Mouse (Mus musculus) forebrain, embryonic 14.5 days (tissue): ENCODE data around the gene Treml2. TPM values are rescaled to one million over a fixed set of nuclear protein-coding genes. Genes with fewer than 3 reads are reported as not detected.
"Not testable (repeated sequence)": the region's sequence is repeated elsewhere in the genome, so short reads cannot be mapped to it uniquely, and the experiment has no call there.

ENCODE experiments used
- ATAC-seq: fragments of 200-750 bp; cut with Nextera tagmentation; 2 replicates; pipeline ENCODE4 v1.8.0; 2017; ENCODE audit warnings: mild to moderate bottlenecking, moderate library complexity
- DNase-seq: peaks from one replicate; pipeline ENCODE4 v3.0.0-alpha.2; 2015; ENCODE audit warnings: low spot score
- H3K27ac ChIP-seq: fragments of 300-500 bp; sonication (generic); 2 replicates; pipeline ENCODE4 v1.5.1; 2014; ENCODE audit warnings: low read depth, mild to moderate bottlenecking, control low read depth, low read length, moderate library complexity
- H3K27me3 ChIP-seq: fragments of 300-500 bp; sonication (generic); replicated peaks from 2 replicates; pipeline ENCODE4 v1.6.1; 2014; ENCODE audit warnings: low read length, control low read depth, mixed read lengths; ENCODE audit not compliant: control insufficient read depth, insufficient read depth
- H3K36me3 ChIP-seq: fragments of 300-500 bp; sonication (generic); 2 replicates; pipeline ENCODE4 v1.6.1; 2014; ENCODE audit warnings: low read length, control low read depth; ENCODE audit not compliant: control insufficient read depth, insufficient read depth
- H3K4me1 ChIP-seq: fragments of 300-500 bp; sonication (generic); 2 replicates; pipeline ENCODE4 v1.6.1; 2014; ENCODE audit warnings: antibody characterized with exemption, low read length, control low read depth; ENCODE audit not compliant: control insufficient read depth, insufficient read depth
- H3K4me2 ChIP-seq: fragments of 300-500 bp; sonication (generic); 2 replicates; pipeline ENCODE4 v1.6.1; 2014; ENCODE audit warnings: mild to moderate bottlenecking, control low read depth, low read length
- H3K4me3 ChIP-seq: fragments of 300-500 bp; sonication (generic); 2 replicates; pipeline ENCODE4 v1.5.1; 2014; ENCODE audit warnings: low read depth, low read length, control low read depth
- H3K9ac ChIP-seq: fragments of 300-500 bp; sonication (generic); 2 replicates; pipeline ENCODE4 v1.6.1; 2014; ENCODE audit warnings: mild to moderate bottlenecking, low read length, control low read depth, moderate library complexity
- H3K9me3 ChIP-seq: fragments of 300-500 bp; sonication (generic); replicated peaks from 2 replicates; pipeline ENCODE4 v1.6.1; 2016; ENCODE audit warnings: low read length, control low read depth, mixed read lengths; ENCODE audit not compliant: control insufficient read depth
- WGBS: fragments of 180-500 bp; shearing (Covaris S2); extraction: QIAGEN DNeasy Blood & Tissue Kit; methylation state at CpG from one replicate; pipeline ENCODE4 v1.1.7; 2014; 5-methylcytosine and 5-hydroxymethylcytosine counted together
- polyA plus RNA-seq: library from polyadenylated mRNA; unstranded; fragments of >200 nt; fragmentation: Nextera tagmentation; extraction: Ambion mirVana; gene quantifications from 2 replicates; pipeline ENCODE4 v1.2.1, GENCODE M21; 2014

Gene Treml2
- polyA plus RNA-seq, 1 experiment from 2014 or later = not detected

DNA sequence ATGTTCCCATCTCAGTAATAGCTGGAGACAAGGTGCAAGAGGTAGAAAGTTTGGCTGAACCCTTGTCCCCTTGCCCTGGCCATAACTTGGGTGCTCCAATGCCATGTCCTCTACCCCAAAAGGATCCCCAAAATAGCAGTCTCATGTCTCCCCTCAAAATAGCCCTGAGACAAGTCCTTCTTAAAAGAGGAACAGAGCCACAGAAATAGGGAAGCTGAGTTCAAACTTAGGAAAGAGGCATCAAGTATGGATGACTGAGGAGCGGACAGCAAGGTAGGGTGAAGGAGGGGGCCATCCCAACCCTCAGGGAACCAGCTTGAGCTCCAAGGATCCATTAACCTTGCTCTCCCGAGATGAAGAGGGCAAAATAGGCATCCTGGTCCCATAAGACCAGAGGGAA, 48.0 kb downstream of the Treml2 start:
- Histone ChIP-seq H3K4me1 (no peaks in the 10 kb centered on the region), H3K9ac (no peak overlapping the region), H3K4me2 (no peak overlapping the region), H3K27ac (no peak overlapping the region), H3K36me3 (no peaks in the 10 kb centered on the region), H3K9me3 (no peaks in the 10 kb centered on the region), H3K27me3 (no peaks in the 10 kb centered on the region), H3K4me3 (no peak overlapping the region)
- DNase-seq (no peak), ATAC-seq (no peak)
- 86% methylated on average over 2 of the region's 2 CpGs for WGBS

DNA sequence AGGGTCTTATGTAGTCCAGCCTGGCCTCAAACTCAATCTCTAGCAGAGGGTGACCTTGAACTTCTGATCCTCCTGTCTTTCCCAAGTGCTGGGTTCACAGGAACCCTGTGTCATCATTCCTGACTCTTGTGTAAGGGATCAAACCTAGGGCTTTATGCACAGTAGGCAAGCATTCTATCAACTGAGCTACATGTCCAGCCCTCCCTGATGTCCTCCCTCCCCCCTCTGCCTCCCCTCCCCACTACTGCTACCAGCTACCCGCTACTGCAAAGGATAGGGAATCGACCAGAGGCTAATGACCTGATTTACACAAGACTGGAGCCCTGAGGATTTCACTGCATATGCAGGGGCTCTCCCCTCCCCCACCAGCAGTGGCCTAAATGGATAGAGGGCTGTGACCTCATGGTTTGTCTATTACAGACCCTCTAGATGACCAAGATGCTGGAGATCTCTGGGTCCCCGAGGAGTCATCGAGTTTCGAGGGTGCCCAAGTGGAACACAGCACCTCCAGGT, 51.4 kb downstream of the Treml2 start:
- H3K4me3 ChIP-seq = no peak overlapping the region
- ATAC-seq (no peak), DNase-seq (no peak)
- no peaks in the 10 kb centered on the region for H3K27me3 ChIP-seq
- WGBS = 63% methylated on average over 5 of the region's 5 CpGs
- H3K36me3 ChIP-seq = no peaks in the 10 kb centered on the region
- no peak overlapping the region for H3K4me2 ChIP-seq
- H3K9ac ChIP-seq = no peak overlapping the region
- no peaks in the 10 kb centered on the region for H3K9me3 ChIP-seq
- H3K4me1 ChIP-seq = no peaks in the 10 kb centered on the region
- no peak overlapping the region for H3K27ac ChIP-seq

DNA sequence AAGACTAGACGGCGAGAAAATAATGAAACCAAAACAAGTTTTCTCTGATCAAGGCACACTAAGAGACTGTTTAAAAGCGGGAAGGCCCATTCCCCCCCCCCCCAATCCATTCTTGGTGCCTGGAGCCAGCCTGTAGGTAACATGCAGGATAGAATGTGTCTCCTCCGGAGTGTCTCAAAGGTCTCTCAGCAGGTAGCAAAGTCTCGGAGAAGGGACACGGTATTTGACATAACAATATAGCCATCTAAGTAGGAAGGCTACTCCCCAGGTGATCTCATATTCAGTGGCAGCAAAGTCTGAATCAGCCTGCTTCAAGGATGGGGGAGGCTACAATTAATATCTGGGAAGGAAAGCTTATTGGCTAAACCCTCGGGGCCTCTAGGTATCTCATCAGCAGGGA, 53.7 kb downstream of the Treml2 start:
- not testable (repeated sequence) for H3K27ac ChIP-seq, H3K9ac ChIP-seq, DNase-seq, H3K9me3 ChIP-seq, H3K27me3 ChIP-seq, H3K4me3 ChIP-seq, H3K4me2 ChIP-seq, H3K36me3 ChIP-seq, H3K4me1 ChIP-seq, ATAC-seq
- WGBS = 65% methylated on average over 7 of the region's 7 CpGs

DNA sequence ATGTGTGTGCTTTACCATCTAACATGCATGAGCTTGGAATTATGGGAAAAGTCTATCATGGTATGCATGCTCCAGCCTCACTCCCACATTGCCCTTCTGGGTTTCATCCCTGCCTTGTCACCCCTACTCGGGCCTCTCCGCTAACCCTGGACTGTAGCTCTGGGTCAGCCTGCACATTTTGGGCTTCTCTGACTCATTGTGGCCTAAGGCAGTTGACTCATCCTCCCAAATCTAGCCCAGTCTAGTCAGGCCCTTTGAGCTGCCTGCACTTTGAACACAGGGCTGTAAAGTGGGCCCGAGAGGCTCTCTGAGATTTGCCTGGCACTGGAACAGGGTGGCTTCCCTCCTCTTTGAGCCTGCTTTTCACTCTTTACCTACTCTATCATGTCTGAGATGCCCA, 56.5 kb downstream of the Treml2 start:
- Histone ChIP-seq H3K36me3 (no peaks in the 10 kb centered on the region), H3K4me1 (no peaks in the 10 kb centered on the region), H3K27ac (no peak overlapping the region), H3K9ac (no peak overlapping the region), H3K9me3 (no peaks in the 10 kb centered on the region), H3K27me3 (no peaks in the 10 kb centered on the region), H3K4me2 (no peak overlapping the region), H3K4me3 (no peak overlapping the region)
- ATAC-seq = no peak
- 95% methylated on average over 3 of the region's 3 CpGs for WGBS
- DNase-seq = no peak

DNA sequence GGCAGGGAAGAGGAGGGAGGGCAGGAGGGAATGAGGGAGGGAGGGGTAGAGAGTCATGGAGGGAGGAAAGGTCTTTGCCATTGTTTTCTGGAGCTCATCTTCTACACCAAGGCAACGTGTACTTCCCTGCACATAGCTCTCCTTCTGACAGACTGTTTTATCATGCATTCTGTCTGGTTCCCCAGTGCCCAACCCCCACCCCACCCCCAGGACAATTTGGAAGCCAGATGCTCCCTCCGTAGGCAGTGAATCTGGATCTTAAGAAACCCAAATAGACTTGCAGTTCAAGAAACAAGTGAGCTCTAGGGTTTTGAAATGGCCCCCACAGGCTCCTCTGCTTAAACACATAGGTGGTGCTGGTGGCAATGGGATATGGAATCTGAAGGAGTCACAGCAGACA, 58.6 kb downstream of the Treml2 start:
- no peak overlapping the region for H3K4me3 ChIP-seq
- no peak overlapping the region for H3K9ac ChIP-seq
- H3K36me3 ChIP-seq = no peaks in the 10 kb centered on the region
- H3K9me3 ChIP-seq = no peaks in the 10 kb centered on the region
- no peaks in the 10 kb centered on the region for H3K27me3 ChIP-seq
- ATAC-seq = no peak
- 60% methylated on average over 2 of the region's 2 CpGs for WGBS
- no peaks in the 10 kb centered on the region for H3K4me1 ChIP-seq
- no peak overlapping the region for H3K27ac ChIP-seq
- H3K4me2 ChIP-seq = no peak overlapping the region
- DNase-seq = no peak

DNA sequence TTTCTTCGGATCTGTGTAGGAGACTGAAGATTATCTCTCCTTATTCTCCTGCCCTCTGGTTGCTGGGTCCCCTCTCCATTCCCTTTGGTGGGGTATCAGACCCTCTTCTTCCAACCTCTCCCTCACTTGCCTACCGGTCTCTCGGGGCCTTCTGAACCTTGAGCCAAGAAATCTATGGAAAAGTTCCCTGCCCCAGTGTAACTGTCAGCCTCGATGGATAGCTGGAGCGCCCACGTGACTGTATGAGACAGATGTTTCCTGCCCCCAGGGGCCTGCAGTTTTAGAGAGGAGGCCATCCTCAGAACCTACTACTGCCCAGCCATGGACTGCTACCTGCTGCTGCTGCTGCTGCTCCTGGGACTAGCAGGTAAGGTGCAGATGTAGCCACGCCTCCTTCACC, 60.3 kb downstream of the Treml2 start, which contains the start of gene Treml1:
Gene Treml1, plus strand, starts transcription at position 301 of the 400 bp plus-strand sequence.
- no peak for DNase-seq
- Histone ChIP-seq H3K36me3 (no peaks in the 10 kb centered on the region), H3K4me1 (no peaks in the 10 kb centered on the region), H3K4me2 (no peak within 1 kb of the TSS), H3K9me3 (no peaks in the 10 kb centered on the region), H3K9ac (no peak within 1 kb of the TSS), H3K27ac (no peak within 1 kb of the TSS), H3K27me3 (no peaks in the 10 kb centered on the region), H3K4me3 (no peak within 1 kb of the TSS)
- ATAC-seq = no peak
- 87% methylated on average over 7 of the region's 7 CpGs for WGBS

DNA sequence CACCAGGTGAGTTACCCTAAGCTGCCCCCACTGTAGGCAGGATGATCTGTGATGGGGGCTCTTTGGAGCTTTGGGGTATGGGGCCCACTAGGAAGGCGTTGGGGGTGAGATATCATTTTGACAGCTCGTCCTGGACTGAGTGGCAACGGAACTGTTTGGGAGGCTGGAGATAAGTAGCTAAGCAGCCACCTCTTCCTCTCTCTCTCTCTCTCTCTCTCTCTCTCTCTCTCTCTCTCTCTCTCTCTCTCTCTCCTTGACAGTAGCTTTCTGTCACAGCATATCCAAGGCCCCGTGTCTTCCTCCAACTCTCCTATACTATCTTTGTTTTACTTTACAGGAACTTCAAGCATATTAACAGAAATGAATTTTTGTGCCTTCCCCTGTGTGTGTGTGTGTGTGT, 61.2 kb downstream of the Treml2 start:
- Histone ChIP-seq H3K9me3 (no peaks in the 10 kb centered on the region), H3K27ac (no peak overlapping the region), H3K4me3 (no peak overlapping the region), H3K36me3 (no peaks in the 10 kb centered on the region), H3K27me3 (no peaks in the 10 kb centered on the region), H3K9ac (no peak overlapping the region), H3K4me2 (no peak overlapping the region), H3K4me1 (no peaks in the 10 kb centered on the region)
- WGBS = 83% methylated on average over 4 of the region's 4 CpGs
- no peak for ATAC-seq
- DNase-seq = no peak

Other genes with a start within 250 kb of the Treml2 start
- gene 1700067P10Rik, start 210.2 kb upstream of the Treml2 start, polyA plus RNA-seq = not detected in 2 replicates
- gene 9830107B12Rik, start 153.2 kb upstream of the Treml2 start, polyA plus RNA-seq = not detected in 2 replicates
- gene A530064D06Rik, start 132.2 kb upstream of the Treml2 start, polyA plus RNA-seq = not detected in 2 replicates
- gene Trem1, start 66.7 kb upstream of the Treml2 start, polyA plus RNA-seq = not detected in 2 replicates
- gene Trem3, start 51.7 kb upstream of the Treml2 start, polyA plus RNA-seq = not detected in 2 replicates
- gene Treml4, start 35.2 kb upstream of the Treml2 start, polyA plus RNA-seq = 0.10 TPM in 1 of 2 replicates, not detected in the other
- 0.14 TPM in 1 of 2 replicates, not detected in the other for gene B430306N03Rik, start 16.6 kb downstream of the Treml2 start, polyA plus RNA-seq
- gene Trem2, start 46.9 kb downstream of the Treml2 start, polyA plus RNA-seq = 3.9 and 4.6 TPM in 2 replicates
- gene Treml1, start 60.4 kb downstream of the Treml2 start, polyA plus RNA-seq = 0.22 and 0.42 TPM in 2 replicates
- gene Nfya, start 110.4 kb downstream of the Treml2 start, polyA plus RNA-seq = 20.7 and 23.2 TPM in 2 replicates
- 59.2 and 73.6 TPM in 2 replicates for gene Oard1, start 110.5 kb downstream of the Treml2 start, polyA plus RNA-seq
- gene Apobec2, start 133.4 kb downstream of the Treml2 start, polyA plus RNA-seq = 0.24 and 0.46 TPM in 2 replicates
- 1.6 and 2.6 TPM in 2 replicates for gene Tspo2, start 152.0 kb downstream of the Treml2 start, polyA plus RNA-seq
- gene Unc5cl, start 155.4 kb downstream of the Treml2 start, polyA plus RNA-seq = 0.17 and 0.50 TPM in 2 replicates